Mouse (Mus musculus) embryonic facial prominence, embryonic 15.5 days (tissue): ENCODE data around the gene Adcy5. TPM values are rescaled to one million over a fixed set of nuclear protein-coding genes. Genes with fewer than 3 reads are reported as not detected.
A peak's percentile ranks its signal among the peaks of the same experiment; 100 is the strongest.

Experiments used
- ATAC-seq: fragments of 200-750 bp; cut with Nextera tagmentation; 2 replicates; pipeline ENCODE4 v1.8.0; 2017; ENCODE audit warnings: low read depth, moderate TSS enrichment; ENCODE audit not compliant: insufficient number of reproducible peaks, low FRiP score, low TSS enrichment
- H3K27ac ChIP-seq: fragments of 300-500 bp; sonication (generic); replicated peaks from 2 replicates; pipeline ENCODE4 v1.5.1; 2015; ENCODE audit warnings: mild to moderate bottlenecking, inconsistent platforms
- H3K27me3 ChIP-seq: fragments of 300-500 bp; sonication (generic); 2 replicates; pipeline ENCODE4 v1.6.1; 2015; ENCODE audit warnings: inconsistent platforms
- H3K36me3 ChIP-seq: fragments of 300-500 bp; sonication (generic); 2 replicates; pipeline ENCODE4 v1.6.1; 2015; ENCODE audit warnings: mild to moderate bottlenecking, inconsistent platforms
- H3K4me1 ChIP-seq: fragments of 300-500 bp; sonication (generic); 2 replicates; pipeline ENCODE4 v1.6.1; 2015; ENCODE audit warnings: inconsistent platforms
- H3K4me2 ChIP-seq: fragments of 300-500 bp; sonication (generic); replicated peaks from 2 replicates; pipeline ENCODE4 v1.6.1; 2015; ENCODE audit warnings: mild to moderate bottlenecking, inconsistent platforms
- H3K4me3 ChIP-seq: fragments of 300-500 bp; sonication (generic); replicated peaks from 2 replicates; pipeline ENCODE4 v1.5.1; 2015; ENCODE audit warnings: mild to moderate bottlenecking, inconsistent platforms
- H3K9ac ChIP-seq: fragments of 300-500 bp; sonication (generic); 2 replicates; pipeline ENCODE4 v1.6.1; 2015; ENCODE audit warnings: inconsistent platforms
- H3K9me3 ChIP-seq: fragments of 300-500 bp; sonication (generic); replicated peaks from 2 replicates; pipeline ENCODE4 v1.6.1; 2016; ENCODE audit warnings: inconsistent platforms
- WGBS: fragments of 180-500 bp; shearing (Covaris S2); methylation state at CpG from one replicate; pipeline ENCODE4 v1.1.7; 2015; 5-methylcytosine and 5-hydroxymethylcytosine counted together
- polyA plus RNA-seq: library from polyadenylated mRNA; unstranded; fragments of >200 nt; fragmentation: Nextera tagmentation; extraction: Ambion mirVana; gene quantifications from 2 replicates; pipeline ENCODE4 v1.2.1, GENCODE M21; 2015

Gene Adcy5
- polyA plus RNA-seq, 1 experiment from 2014 or later, result 3.3 TPM

- H3K9ac ChIP-seq, result no peak overlapping the region
- H3K4me3 ChIP-seq, result no peak overlapping the region
- H3K9me3 ChIP-seq, result no peaks in the 10 kb centered on the region
- no peaks in the 10 kb centered on the region for H3K36me3 ChIP-seq
- no peak for ATAC-seq
- H3K27me3 ChIP-seq, result no peaks in the 10 kb centered on the region
- no peaks in the 10 kb centered on the region for H3K4me1 ChIP-seq
- 0 out of 2 replicates have a peak overlapping the region, but pooled peaks have one; percentile 17 for H3K27ac ChIP-seq
- no peak overlapping the region for H3K4me2 ChIP-seq
- WGBS, result 58% methylated on average over 5 of the region's 5 CpGs
These were observed 27.4 kb upstream of the Adcy5 start for GRCm38 (mm10) chr16:35127270-35127669.

GRCm38 (mm10) chr16:35130172-35130571, 24.5 kb upstream of the Adcy5 start:
- H3K27me3 ChIP-seq, result no peaks in the 10 kb centered on the region
- no peaks in the 10 kb centered on the region for H3K4me1 ChIP-seq
- no peak overlapping the region for H3K27ac ChIP-seq
- no peak overlapping the region for H3K4me3 ChIP-seq
- no peak for ATAC-seq
- no peaks in the 10 kb centered on the region for H3K9me3 ChIP-seq
- no peaks in the 10 kb centered on the region for H3K36me3 ChIP-seq
- H3K9ac ChIP-seq, result no peak overlapping the region
- no peak overlapping the region for H3K4me2 ChIP-seq
- 73% methylated on average over 3 of the region's 3 CpGs for WGBS

DNA sequence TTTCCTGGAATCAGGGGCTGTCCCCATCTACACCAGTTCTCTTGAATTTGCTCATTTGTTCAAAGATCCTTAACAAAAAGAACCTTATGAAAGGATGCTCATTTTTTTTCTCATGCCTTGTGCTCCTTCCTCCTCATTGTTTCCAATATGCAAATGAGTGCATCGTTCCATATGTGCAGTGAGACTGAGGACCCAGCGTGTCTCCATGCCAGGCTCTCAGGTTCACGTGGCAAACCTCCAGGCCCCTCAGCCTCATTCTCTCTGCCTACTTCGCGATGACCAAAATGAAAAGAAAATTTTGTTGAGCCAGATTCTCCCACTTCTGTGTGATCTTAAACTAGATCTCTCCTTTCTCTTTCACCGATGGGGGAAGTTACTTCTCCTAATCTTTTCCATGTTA, 15.3 kb upstream of the Adcy5 start:
- Histone ChIP-seq H3K27me3 (no peaks in the 10 kb centered on the region), H3K36me3 (no peaks in the 10 kb centered on the region), H3K9me3 (no peaks in the 10 kb centered on the region), H3K4me1 (peaks cover 10% of the 10 kb centered on the region), H3K9ac (no peak overlapping the region), H3K4me2 (no peak overlapping the region), H3K4me3 (no peak overlapping the region), H3K27ac (no peak overlapping the region)
- 56% methylated on average over 6 of the region's 6 CpGs for WGBS
- ATAC-seq, result no peak

GRCm38 (mm10) chr16:35139873-35140619, 14.6 kb upstream of the Adcy5 start:
- Histone ChIP-seq H3K36me3 (no peaks in the 10 kb centered on the region), H3K4me1 (peaks cover 10% of the 10 kb centered on the region), H3K27ac (no peak overlapping the region), H3K4me2 (peak overlapping the region; percentile 29), H3K4me3 (no peak overlapping the region), H3K9me3 (no peaks in the 10 kb centered on the region), H3K9ac (no peak overlapping the region), H3K27me3 (no peaks in the 10 kb centered on the region)
- whole genome bisulfite sequencing, result 17% methylated on average over 11 of the region's 11 CpGs
- ATAC-seq, result peak; percentile 39

DNA sequence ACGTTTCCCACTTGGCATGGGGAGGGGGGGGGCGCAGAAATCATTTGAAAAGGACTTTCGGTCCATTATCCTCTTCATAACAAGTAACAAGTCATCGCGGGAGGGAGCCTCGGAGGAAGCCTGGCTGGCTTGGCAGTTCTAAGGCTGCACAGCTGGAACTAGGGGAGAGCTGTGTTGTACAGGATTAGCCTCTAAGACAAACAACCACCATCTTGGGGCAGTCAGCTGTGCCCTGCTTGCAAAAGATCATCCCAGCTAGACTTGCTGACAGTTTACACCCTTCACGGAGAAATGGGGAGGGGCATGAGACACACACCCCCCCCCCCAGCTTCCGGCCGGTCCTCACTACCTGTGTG, 14.1 kb upstream of the Adcy5 start:
- Histone ChIP-seq H3K9me3 (no peaks in the 10 kb centered on the region), H3K9ac (no peak overlapping the region), H3K27ac (no peak overlapping the region), H3K4me2 (peak overlapping the region; percentile 29), H3K4me3 (no peak overlapping the region), H3K27me3 (no peaks in the 10 kb centered on the region), H3K36me3 (no peaks in the 10 kb centered on the region), H3K4me1 (peaks cover 10% of the 10 kb centered on the region)
- WGBS, result 28% methylated on average over 9 of the region's 9 CpGs
- no peak for ATAC-seq

DNA sequence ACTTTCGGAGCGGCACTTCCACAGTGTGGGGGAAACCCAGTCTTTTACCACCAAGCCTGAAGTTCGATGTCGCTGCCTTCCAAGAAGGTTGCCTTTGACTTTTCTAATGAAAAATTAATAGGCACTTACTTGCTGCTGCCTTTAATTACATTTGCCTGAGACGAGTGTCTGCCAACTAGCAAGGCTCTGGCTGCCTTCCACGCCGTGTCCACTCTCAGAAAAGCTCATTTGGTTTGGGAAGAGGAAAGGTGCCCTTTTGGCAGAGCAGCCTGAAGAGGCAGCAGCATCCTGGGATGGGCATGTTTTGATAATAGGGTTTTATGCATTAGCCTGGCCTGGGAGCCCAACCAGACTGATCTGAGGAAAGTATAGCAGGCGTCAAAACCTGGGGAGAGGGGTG, 12.8 kb upstream of the Adcy5 start:
- H3K4me1 ChIP-seq, result peaks cover 10% of the 10 kb centered on the region
- no peak overlapping the region for H3K4me3 ChIP-seq
- WGBS, result 71% methylated on average over 8 of the region's 8 CpGs
- no peak overlapping the region for H3K9ac ChIP-seq
- no peaks in the 10 kb centered on the region for H3K9me3 ChIP-seq
- no peak overlapping the region for H3K4me2 ChIP-seq
- H3K27me3 ChIP-seq, result no peaks in the 10 kb centered on the region
- no peaks in the 10 kb centered on the region for H3K36me3 ChIP-seq
- H3K27ac ChIP-seq, result no peak overlapping the region
- no peak for ATAC-seq

GRCm38 (mm10) chr16:35146153-35146552, 8.5 kb upstream of the Adcy5 start:
- Histone ChIP-seq H3K4me1 (no peaks in the 10 kb centered on the region), H3K9ac (no peak overlapping the region), H3K36me3 (no peaks in the 10 kb centered on the region), H3K9me3 (no peaks in the 10 kb centered on the region), H3K27ac (no peak overlapping the region), H3K27me3 (peaks cover 9% of the 10 kb centered on the region), H3K4me2 (no peak overlapping the region), H3K4me3 (no peak overlapping the region)
- WGBS, result 24% methylated on average over 4 of the region's 4 CpGs
- ATAC-seq, result no peak

DNA sequence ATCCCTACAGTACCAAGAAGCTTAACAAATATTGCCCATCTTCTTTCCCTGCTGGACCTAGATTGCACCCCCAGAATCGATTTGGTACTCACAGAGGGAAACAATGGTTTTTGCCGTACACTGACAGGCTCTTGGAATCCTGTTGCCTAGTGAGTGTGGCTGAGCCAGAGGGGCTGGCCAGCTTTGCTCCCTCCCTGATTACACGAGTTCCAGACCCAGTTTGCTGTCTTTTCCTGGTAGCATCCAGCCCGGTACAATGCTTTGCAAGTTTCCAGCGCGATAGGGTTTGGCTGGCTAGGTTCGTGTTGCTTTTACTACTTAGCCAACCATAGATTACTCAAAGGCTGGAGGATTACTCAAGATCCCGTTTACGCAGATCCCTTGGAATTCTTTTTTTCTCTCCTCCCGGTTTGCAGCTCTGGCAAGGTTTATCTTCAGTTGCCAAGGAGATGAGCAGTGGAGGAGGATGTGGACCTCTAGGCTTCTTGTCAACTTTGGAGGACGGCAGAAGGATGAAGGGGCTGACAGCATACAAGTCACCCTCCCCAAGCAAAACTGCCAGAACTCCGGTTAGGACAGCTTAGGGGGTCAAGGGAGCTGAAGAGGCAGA, 1.4 kb upstream of the Adcy5 start:
- H3K4me3 ChIP-seq, result no peak overlapping the region
- H3K9ac ChIP-seq, result no peak overlapping the region
- H3K27me3 ChIP-seq, result peaks cover 68% of the 10 kb centered on the region
- WGBS, result 9% methylated on average over 12 of the region's 12 CpGs
- H3K9me3 ChIP-seq, result no peaks in the 10 kb centered on the region
- H3K4me2 ChIP-seq, result 0 out of 2 replicates have a peak overlapping the region, but pooled peaks have one; percentile 96
- H3K36me3 ChIP-seq, result no peaks in the 10 kb centered on the region
- H3K27ac ChIP-seq, result no peak overlapping the region
- ATAC-seq, result no peak
- H3K4me1 ChIP-seq, result peaks cover 36% of the 10 kb centered on the region

GRCm38 (mm10) chr16:35154245-35154640, 434 bp upstream of the Adcy5 start:
- Histone ChIP-seq H3K27me3 (peaks cover 68% of the 10 kb centered on the region), H3K4me2 (peak overlapping the region; percentile 96), H3K9me3 (no peaks in the 10 kb centered on the region), H3K9ac (peak overlapping the region; percentile 50), H3K36me3 (no peaks in the 10 kb centered on the region), H3K27ac (peak overlapping the region; percentile 69; the same call in 1 of the 2 replicates), H3K4me1 (peaks cover 38% of the 10 kb centered on the region), H3K4me3 (peak overlapping the region; percentile 72)
- under 1% methylated on average over 29 of the region's 29 CpGs for WGBS
- peak; percentile 53 for ATAC-seq

GRCm38 (mm10) chr16:35155391-35156305, 971 bp downstream of the Adcy5 start:
- under 1% methylated on average over 74 of the region's 87 CpGs for WGBS
- H3K4me2 ChIP-seq, result peak overlapping the region; percentile 96
- H3K4me1 ChIP-seq, result peaks cover 48% of the 10 kb centered on the region
- no peaks in the 10 kb centered on the region for H3K36me3 ChIP-seq
- H3K9ac ChIP-seq, result peak overlapping the region; percentile 50
- H3K4me3 ChIP-seq, result peak overlapping the region; percentile 72
- ATAC-seq, result peak; percentile 41; the same call in 1 of the 2 replicates
- H3K27ac ChIP-seq, result peak overlapping the region; percentile 69; the same call in 1 of the 2 replicates
- H3K9me3 ChIP-seq, result no peaks in the 10 kb centered on the region
- H3K27me3 ChIP-seq, result peaks cover 64% of the 10 kb centered on the region

DNA sequence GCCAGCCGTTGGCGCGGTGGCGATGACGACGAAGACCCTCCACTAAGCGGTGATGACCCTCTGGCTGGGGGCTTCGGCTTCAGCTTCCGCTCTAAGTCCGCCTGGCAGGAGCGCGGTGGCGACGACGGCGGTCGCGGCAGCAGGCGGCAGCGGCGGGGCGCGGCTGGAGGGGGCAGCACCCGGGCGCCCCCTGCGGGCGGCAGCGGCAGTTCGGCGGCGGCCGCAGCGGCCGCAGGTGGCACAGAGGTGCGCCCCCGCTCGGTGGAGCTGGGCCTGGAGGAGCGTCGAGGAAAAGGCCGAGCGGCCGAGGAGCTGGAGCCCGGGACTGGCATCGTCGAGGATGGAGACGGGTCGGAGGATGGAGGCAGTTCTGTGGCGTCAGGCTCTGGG, 1.6 kb downstream of the Adcy5 start:
- peak overlapping the region; percentile 96 for H3K4me2 ChIP-seq
- peak overlapping the region; percentile 72 for H3K4me3 ChIP-seq
- H3K9me3 ChIP-seq, result no peaks in the 10 kb centered on the region
- no peak for ATAC-seq
- WGBS, result 1% methylated on average over 48 of the region's 48 CpGs
- peaks cover 53% of the 10 kb centered on the region for H3K4me1 ChIP-seq
- no peaks in the 10 kb centered on the region for H3K36me3 ChIP-seq
- H3K9ac ChIP-seq, result peak overlapping the region; percentile 50
- peaks cover 57% of the 10 kb centered on the region for H3K27me3 ChIP-seq
- no peak overlapping the region for H3K27ac ChIP-seq
